21 mouse cellular contexts compared by ENCODE assay signal in the genomic region with DNA sequence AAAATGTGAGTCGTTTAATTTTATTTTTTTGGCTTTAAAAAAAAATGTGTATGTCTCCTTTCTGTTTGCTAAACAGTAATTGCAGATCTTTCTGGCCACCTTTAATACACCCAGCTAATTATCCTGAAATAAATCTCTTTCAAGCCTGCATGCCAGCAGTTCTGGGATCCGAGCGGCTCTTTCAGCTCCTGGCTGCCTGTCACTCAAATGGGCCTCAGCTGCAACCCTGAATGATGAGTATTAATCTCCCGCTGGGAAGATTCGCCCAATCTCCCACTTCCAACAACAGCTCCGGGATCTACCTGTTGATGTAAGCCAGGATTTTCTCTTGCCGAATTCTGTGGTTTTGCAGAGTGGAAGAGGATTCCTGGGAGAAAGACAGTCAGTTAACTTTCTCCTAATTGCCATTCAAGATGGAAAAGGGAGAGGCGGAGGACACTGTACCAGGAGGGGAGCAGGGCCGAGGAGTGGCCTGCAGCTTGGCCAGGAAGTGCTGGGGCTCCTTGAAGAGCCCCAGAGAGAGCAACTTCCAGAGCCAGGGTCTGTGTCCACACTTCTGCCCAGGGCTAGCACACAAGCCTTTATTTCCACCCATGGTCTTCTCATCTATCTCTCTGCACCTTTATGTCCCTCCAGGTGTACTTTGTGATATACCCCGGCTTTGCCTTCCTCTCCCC.
A peak's percentile ranks its signal among the peaks of the same experiment; 100 is the strongest.
DNase-seq lines count a peak whose midpoint lies in the region; ATAC-seq lines count a peak whose summit lies in the region.
"Had no signal": no experiment of that assay in that cellular context is flagged by ENCODE, and none has a peak within 500 bp of the region (broad histone marks: within the 10 kb centered on the region; RNA-seq: fewer than 3 reads in every experiment).

No protein-coding gene starts in this region.

- no peak overlapping the region for H3K4me3 ChIP-seq in hindbrain, embryonic 12.5 days
- H3K4me3 ChIP-seq: erythroblast, embryonic 14.5 days; kidney, embryonic 15.5 days; neural tube, embryonic 15.5 days had no signal

- no peak overlapping the region for H3K9ac ChIP-seq in hindbrain, embryonic 12.5 days
- H3K9ac ChIP-seq: kidney, embryonic 15.5 days; lung, embryonic 14.5 days; neural tube, embryonic 15.5 days had no signal

- peak; percentile 34 for DNase-seq in embryo, embryonic 10.5 days (ENCODE audit: low spot score)
- no peak for DNase-seq in embryo, embryonic 9.5 days (ENCODE audit: extremely low spot score)
- DNase-seq in left cerebral cortex, postnatal 4 days: peak; percentile 20
- no peak for DNase-seq in left cerebral cortex, postnatal 10 days (ENCODE audit: extremely low spot score in 1 of 2, low spot score in 2 of 2)
- peak; percentile 38 for DNase-seq in retina, postnatal 1 day
- no peak for DNase-seq in spleen, postnatal 4 days (ENCODE audit: low spot score in 2 of 2)
- DNase-seq: adrenal gland, adult 8-10 months; cerebellum, adult 18-20 months; heart, postnatal 14 days; layer of hippocampus, postnatal 36 days; lung, embryonic 14.5 days; right cerebral cortex, postnatal 4 days; thymus, postnatal 36 days had no signal

- no peaks in the 10 kb centered on the region for H3K9me3 ChIP-seq in hindbrain, embryonic 12.5 days (replicated peaks)
- H3K9me3 ChIP-seq: kidney, embryonic 15.5 days; neural tube, embryonic 15.5 days had no signal

- 22% methylated on average over 10 of the region's 10 CpGs for WGBS in hindbrain, embryonic 12.5 days

- H3K4me2 ChIP-seq in hindbrain, embryonic 12.5 days (replicated peaks): no peak overlapping the region
- H3K4me2 ChIP-seq: heart, embryonic 11.5 days; kidney, embryonic 15.5 days; liver, embryonic 11.5 days; lung, embryonic 14.5 days; neural tube, embryonic 15.5 days had no signal

- H3K27me3 ChIP-seq in hindbrain, embryonic 12.5 days: no peaks in the 10 kb centered on the region; the same call in 1 of the 2 replicates
- H3K27me3 ChIP-seq: CH12.LX; kidney, embryonic 15.5 days; neural tube, embryonic 15.5 days had no signal

- H3K36me3 ChIP-seq in hindbrain, embryonic 12.5 days: no peaks in the 10 kb centered on the region
- H3K36me3 ChIP-seq: kidney, embryonic 15.5 days; neural tube, embryonic 15.5 days had no signal

- H3K27ac ChIP-seq in hindbrain, embryonic 12.5 days: no peak overlapping the region
- H3K27ac ChIP-seq: kidney, embryonic 15.5 days; neural tube, embryonic 15.5 days had no signal

- peaks cover 16% of the 10 kb centered on the region for H3K4me1 ChIP-seq in hindbrain, embryonic 12.5 days

- intact Hi-C loops in left cerebral cortex, postnatal 4 days (cut with DNase I): no loop called here
- intact Hi-C loops in left cerebral cortex, postnatal 10 days (cut with DNase I): no loop called here

- ATAC-seq in hindbrain, embryonic 12.5 days (ENCODE audit: low FRiP score): 0 out of 2 replicates have a peak, but pooled peaks have one; percentile 44
- no peak for ATAC-seq in monocyte, adult 5-6 weeks (replicated peaks; ENCODE audit: insufficient number of reproducible peaks, low FRiP score, low TSS enrichment, poor library complexity, severe bottlenecking)

Comparison
In these comparisons a context has a peak if more than half of its experiments do, and no peak if none do; other contexts are left out.
1. DNase-seq: peak in embryo, embryonic 10.5 days (single experiment), left cerebral cortex, postnatal 4 days (single experiment) and retina, postnatal 1 day (single experiment); none in embryo, embryonic 9.5 days (single experiment), left cerebral cortex, postnatal 10 days (0 of 2) and spleen, postnatal 4 days (0 of 2).